Mouse (Mus musculus) embryonic facial prominence, embryonic 10.5 days (tissue): Measurements from ENCODE around the gene Ifitm2. TPM values are rescaled to one million over a fixed set of nuclear protein-coding genes. Genes with fewer than 3 reads are reported as not detected.
A peak's percentile ranks its signal among the peaks of the same experiment; 100 is the strongest.

ENCODE experiments used
- DNase-seq: peaks from one replicate; pipeline ENCODE4 v3.0.0-alpha.2; 2017; ENCODE audit warnings: low spot score
- H3K27ac ChIP-seq: fragments of 300-500 bp; sonication (generic); replicated peaks from 2 replicates; pipeline ENCODE4 v1.5.1; 2016; ENCODE audit warnings: mild to moderate bottlenecking
- H3K27me3 ChIP-seq: fragments of 300-500 bp; sonication (generic); replicated peaks from 2 replicates; pipeline ENCODE4 v1.6.1; 2016; ENCODE audit warnings: low read depth, mild to moderate bottlenecking; ENCODE audit not compliant: poor library complexity, severe bottlenecking
- H3K36me3 ChIP-seq: fragments of 300-500 bp; sonication (generic); replicated peaks from 2 replicates; pipeline ENCODE4 v1.6.1; 2016; ENCODE audit warnings: mild to moderate bottlenecking, moderate library complexity
- H3K4me1 ChIP-seq: fragments of 300-500 bp; sonication (generic); 2 replicates; pipeline ENCODE4 v1.6.1; 2016
- H3K4me3 ChIP-seq: fragments of 300-500 bp; sonication (generic); 2 replicates; pipeline ENCODE4 v1.5.1; 2016; ENCODE audit warnings: mild to moderate bottlenecking, moderate library complexity
- H3K9me3 ChIP-seq: fragments of 300-500 bp; sonication (generic); 2 replicates; pipeline ENCODE4 v1.6.1; 2016; ENCODE audit warnings: mild to moderate bottlenecking
- WGBS: fragments of 180-500 bp; shearing (Covaris S2); methylation state at CpG from one replicate; pipeline ENCODE4 v1.1.7; 2016; 5-methylcytosine and 5-hydroxymethylcytosine counted together
- polyA plus RNA-seq: library from polyadenylated mRNA; unstranded; fragments of >200 nt; fragmentation: Nextera tagmentation; extraction: Ambion mirVana; gene quantifications from 2 replicates; pipeline ENCODE4 v1.2.1, GENCODE M21; 2016

Ifitm2 gene
- polyA plus RNA-seq, 1 experiment from 2014 or later = 668 TPM

DNA sequence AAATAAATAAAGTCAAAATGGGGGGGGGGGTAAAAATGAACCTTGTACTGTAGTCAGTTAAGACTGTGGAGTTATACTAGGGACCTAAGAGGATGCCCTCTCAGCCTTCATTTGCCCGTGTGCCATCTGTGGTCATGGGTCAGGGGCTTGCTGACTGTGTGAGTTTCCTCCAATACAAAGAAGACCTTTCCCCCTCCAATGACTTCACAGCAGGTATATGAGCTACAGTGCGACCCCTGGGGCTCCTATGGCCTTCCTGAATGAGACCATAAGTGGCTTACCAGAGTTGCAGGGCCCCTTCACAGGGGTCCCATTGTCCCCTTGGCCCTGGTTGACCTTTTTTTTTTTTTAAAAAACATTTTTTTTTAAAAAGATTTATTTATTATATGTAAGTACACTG, 5.6 kb upstream of the Ifitm2 start:
- WGBS = 45% methylated on average over 2 of the region's 2 CpGs
- DNase-seq = no peak
- Histone ChIP-seq H3K4me1 (peaks cover 16% of the 10 kb centered on the region), H3K4me3 (no peak overlapping the region), H3K27me3 (peaks cover 6% of the 10 kb centered on the region; the same call in 1 of the 2 replicates), H3K27ac (no peak overlapping the region), H3K36me3 (no peaks in the 10 kb centered on the region), H3K9me3 (no peaks in the 10 kb centered on the region)

DNA sequence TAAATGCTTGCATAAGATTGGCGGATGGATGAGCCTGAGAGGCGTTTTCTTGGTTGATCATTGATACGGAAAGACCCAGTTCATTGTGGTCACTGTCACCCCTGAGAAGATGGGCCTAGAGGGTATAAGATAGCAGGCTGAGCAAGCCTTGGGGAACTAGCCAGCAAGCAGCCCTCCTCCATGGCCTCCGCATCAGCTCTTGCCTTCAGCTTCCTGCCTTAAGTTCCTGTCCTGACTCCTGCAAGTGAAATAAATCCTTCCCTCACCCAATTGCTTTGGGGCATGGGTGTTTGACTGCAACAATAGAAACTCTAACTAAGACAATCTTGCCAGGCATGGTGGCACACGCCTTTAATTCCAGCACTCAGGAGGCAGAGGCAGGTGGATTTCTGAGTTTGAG, 4.2 kb upstream of the Ifitm2 start:
- peaks cover 6% of the 10 kb centered on the region; the same call in 1 of the 2 replicates for H3K27me3 ChIP-seq
- peaks cover 30% of the 10 kb centered on the region for H3K4me1 ChIP-seq
- no peak for DNase-seq
- 64% methylated on average over 5 of the region's 5 CpGs for WGBS
- H3K9me3 ChIP-seq = no peaks in the 10 kb centered on the region
- no peak overlapping the region for H3K27ac ChIP-seq
- no peak overlapping the region for H3K4me3 ChIP-seq
- no peaks in the 10 kb centered on the region for H3K36me3 ChIP-seq

DNA sequence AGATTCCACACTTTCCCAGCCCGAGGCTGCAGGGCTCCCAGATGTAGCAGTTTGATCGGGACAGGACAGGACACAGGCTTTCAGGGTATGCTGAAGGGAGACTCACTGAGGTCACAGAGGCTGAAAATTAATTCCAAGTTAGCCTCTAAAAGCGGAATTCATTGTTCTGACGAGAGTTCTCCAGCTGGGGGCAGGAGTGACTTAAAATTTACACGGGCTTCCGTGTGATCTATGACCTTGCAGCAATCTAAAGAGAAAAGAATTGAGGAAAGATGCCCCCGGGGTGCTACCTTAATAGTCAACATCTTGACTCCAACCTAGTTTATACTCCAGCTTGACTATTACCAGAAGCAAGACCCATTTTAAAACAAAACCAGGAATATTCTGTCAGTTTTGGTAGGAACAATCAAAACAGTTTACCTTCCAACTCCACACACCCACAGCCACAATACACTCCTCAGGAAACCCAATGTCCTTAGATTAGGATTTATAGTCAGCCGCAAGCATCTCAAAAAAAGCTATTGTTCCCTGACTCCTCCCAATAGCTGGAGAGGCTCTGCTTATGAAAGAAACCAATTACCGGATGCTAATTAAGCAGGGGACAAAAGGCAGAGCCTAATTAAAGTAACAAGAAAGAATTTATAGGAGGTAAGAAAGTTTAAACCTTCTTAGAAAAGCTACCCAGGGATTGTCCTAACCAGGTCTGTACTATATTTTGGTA, 3.6 kb upstream of the Ifitm2 start:
- no peak overlapping the region for H3K27ac ChIP-seq
- peak; percentile 44 for DNase-seq
- 6% methylated on average over 9 of the region's 9 CpGs for WGBS
- H3K9me3 ChIP-seq = no peaks in the 10 kb centered on the region
- H3K36me3 ChIP-seq = no peaks in the 10 kb centered on the region
- peaks cover 37% of the 10 kb centered on the region for H3K4me1 ChIP-seq
- no peak overlapping the region for H3K4me3 ChIP-seq
- H3K27me3 ChIP-seq = peaks cover 6% of the 10 kb centered on the region; the same call in 1 of the 2 replicates

DNA sequence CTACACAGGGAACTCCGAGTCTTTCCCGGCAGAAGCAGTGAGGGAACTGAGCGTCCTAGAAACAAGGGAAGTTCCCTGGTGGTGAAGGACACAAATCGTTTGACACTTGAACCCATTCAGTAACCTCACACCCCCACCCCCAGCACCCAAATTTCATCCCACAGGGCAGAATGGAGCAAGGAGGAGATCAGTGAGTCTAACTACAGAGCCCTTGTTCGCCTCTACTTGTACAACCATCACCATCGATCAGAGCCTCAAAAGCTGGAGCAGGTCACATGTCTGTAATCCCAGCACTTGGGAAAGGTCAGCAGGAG, 726 bp upstream of the Ifitm2 start:
- H3K4me1 ChIP-seq = peaks cover 65% of the 10 kb centered on the region
- peak overlapping the region; percentile 86 for H3K27ac ChIP-seq
- peaks cover 13% of the 10 kb centered on the region for H3K36me3 ChIP-seq
- 46% methylated on average over 6 of the region's 6 CpGs for WGBS
- no peak for DNase-seq
- peaks cover 6% of the 10 kb centered on the region; the same call in 1 of the 2 replicates for H3K27me3 ChIP-seq
- H3K4me3 ChIP-seq = peak overlapping the region; percentile 71
- no peaks in the 10 kb centered on the region for H3K9me3 ChIP-seq

DNA sequence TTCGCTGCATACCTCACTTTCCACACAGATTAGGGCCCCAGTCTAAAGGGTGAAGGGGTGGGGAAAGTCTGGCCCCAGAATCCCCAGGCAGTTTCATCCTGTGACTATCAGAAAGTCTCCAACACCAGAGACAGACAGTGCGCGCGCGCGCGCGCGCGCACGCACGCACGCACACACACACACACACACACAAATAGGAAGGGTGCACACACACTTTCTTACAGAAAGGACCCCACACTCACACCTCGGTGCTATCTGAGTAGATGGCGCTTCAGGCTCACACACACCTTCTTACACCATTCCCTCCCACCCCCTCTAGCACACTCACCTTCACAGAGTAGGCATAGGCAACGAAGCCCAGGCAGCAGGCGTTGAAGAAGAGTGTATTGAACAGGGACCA, 445 bp downstream of the Ifitm2 start:
- WGBS = 10% methylated on average over 17 of the region's 17 CpGs
- Histone ChIP-seq H3K4me3 (peak overlapping the region; percentile 71), H3K4me1 (peaks cover 77% of the 10 kb centered on the region), H3K27me3 (peaks cover 6% of the 10 kb centered on the region; the same call in 1 of the 2 replicates), H3K9me3 (no peaks in the 10 kb centered on the region), H3K36me3 (peaks cover 17% of the 10 kb centered on the region), H3K27ac (peak overlapping the region; percentile 86)
- peak; percentile 61 for DNase-seq

DNA sequence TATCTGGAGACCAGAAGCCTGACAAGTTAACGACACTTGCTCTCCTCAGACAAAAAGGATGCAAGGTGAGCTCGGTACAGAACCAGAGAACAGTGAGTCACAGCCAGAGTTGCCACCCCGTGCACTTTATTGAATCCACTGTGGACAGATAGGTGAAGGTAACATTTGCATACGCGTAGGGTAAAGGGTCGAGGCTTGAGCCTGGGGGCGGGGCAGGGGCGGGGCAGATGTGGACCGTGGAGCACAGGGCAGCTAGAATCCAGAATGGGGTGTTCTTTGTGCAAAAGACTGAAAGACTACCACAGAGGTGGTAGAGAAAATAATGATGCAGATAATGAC, 1.1 kb downstream of the Ifitm2 start:
- H3K27ac ChIP-seq = peak overlapping the region; percentile 86

DNA sequence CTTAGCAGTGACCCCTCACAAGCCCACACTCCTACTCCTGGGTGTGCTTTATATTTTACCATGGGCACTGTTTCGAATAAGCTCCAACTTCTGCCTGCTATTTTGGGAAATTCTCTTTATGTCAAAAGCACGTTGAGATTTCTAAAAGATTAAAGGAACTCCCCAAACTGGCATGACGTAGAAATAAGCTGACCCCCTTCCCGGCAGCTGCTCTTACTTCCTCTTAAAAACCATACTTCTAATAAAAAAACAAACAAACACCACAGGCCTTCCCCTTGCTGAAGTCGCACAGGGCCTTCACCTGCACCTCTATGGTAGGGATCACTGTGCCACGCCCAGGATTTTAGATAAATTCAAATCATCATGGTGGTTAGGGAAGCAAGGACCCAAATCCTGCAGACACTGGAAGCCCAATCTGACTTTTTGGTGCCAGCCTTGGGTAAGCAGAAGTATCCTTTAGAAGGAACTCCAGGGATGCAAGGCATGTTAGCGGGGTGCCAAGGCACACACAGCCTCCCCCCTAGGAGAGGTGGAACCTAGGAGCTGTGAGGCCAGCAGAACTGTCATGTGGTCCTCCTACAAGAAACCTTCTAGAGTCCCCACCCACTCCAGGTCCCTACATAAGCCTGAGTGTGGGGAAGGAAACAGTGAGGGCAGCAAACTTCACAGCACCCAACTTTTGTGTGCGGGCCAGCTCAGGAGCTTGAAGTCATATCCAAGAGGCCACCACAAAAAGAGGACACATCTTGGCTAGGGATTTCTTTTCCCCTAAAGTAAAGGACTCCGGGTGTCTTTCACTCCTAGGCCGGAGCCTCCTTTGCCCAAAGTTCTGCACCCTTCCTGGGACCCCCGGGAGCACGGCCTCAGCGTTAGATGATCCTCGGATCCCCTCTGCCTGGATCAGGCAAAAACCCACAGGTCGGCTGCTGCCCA, 1.7 kb downstream of the Ifitm2 start:
- WGBS = 68% methylated on average over 15 of the region's 15 CpGs
- Histone ChIP-seq H3K36me3 (peaks cover 30% of the 10 kb centered on the region), H3K27ac (peak overlapping the region; percentile 86), H3K27me3 (peaks cover 6% of the 10 kb centered on the region; the same call in 1 of the 2 replicates), H3K4me3 (peak overlapping the region; percentile 71), H3K4me1 (peaks cover 76% of the 10 kb centered on the region), H3K9me3 (no peaks in the 10 kb centered on the region)
- DNase-seq = no peak

More for the DNA sequence above, 1.1 kb downstream of the Ifitm2 start:
- DNase-seq = peak; percentile 45
- WGBS = 13% methylated on average over 9 of the region's 9 CpGs
- H3K27me3 ChIP-seq = peaks cover 6% of the 10 kb centered on the region; the same call in 1 of the 2 replicates
- no peaks in the 10 kb centered on the region for H3K9me3 ChIP-seq
- peaks cover 82% of the 10 kb centered on the region for H3K4me1 ChIP-seq
- H3K36me3 ChIP-seq = peaks cover 24% of the 10 kb centered on the region
- H3K4me3 ChIP-seq = peak overlapping the region; percentile 71

DNA sequence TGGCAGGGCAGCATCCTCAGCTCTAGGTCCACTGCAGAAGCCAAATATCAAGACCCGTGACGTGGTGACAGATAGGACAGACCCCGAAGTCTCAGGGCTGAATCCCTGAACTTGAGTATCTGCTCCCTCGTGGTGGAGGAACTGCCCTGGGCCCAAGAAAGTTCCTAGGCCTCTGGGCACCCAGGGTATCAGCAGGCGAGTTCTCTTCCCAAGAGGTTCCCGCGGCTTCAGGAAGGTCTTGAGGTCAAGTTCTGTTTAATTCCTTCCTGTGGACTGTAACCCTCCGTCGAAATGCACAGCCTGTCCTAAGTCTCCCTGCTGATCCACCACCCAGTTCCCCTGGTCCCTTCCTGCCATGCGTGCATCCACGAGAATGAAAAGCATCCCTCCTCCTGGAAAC, 2.7 kb downstream of the Ifitm2 start:
- H3K27ac ChIP-seq = no peak overlapping the region; the same call in 1 of the 2 replicates
- peaks cover 39% of the 10 kb centered on the region for H3K36me3 ChIP-seq
- H3K4me3 ChIP-seq = no peak overlapping the region; the same call in 1 of the 2 replicates
- peaks cover 6% of the 10 kb centered on the region; the same call in 1 of the 2 replicates for H3K27me3 ChIP-seq
- no peak for DNase-seq
- 83% methylated on average over 11 of the region's 11 CpGs for WGBS
- H3K9me3 ChIP-seq = no peaks in the 10 kb centered on the region
- peaks cover 72% of the 10 kb centered on the region for H3K4me1 ChIP-seq

DNA sequence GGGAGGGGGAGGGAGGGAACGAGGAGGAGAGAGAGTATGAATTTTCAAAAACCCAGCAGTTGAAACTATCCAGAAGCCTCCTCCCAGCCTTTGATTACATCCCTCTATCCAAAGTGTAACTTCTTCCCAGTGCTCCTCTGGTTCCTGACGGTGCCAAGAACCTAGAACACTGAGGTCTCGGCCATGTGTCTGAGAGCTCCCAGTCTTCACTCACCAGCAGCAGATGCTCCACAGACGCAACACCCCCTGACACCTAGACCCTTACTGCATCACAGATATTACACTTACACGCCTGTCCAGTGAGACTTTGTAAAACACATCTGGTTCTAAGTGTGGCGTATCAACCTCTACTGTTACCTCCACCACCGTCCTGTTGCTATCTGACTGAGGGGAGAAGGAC, 3.3 kb downstream of the Ifitm2 start:
- H3K9me3 ChIP-seq = no peaks in the 10 kb centered on the region
- 82% methylated on average over 7 of the region's 7 CpGs for WGBS
- H3K36me3 ChIP-seq = peaks cover 46% of the 10 kb centered on the region
- no peak for DNase-seq
- H3K27ac ChIP-seq = no peak overlapping the region; the same call in 1 of the 2 replicates
- H3K4me1 ChIP-seq = peaks cover 72% of the 10 kb centered on the region
- H3K4me3 ChIP-seq = no peak overlapping the region
- peaks cover 3% of the 10 kb centered on the region; the same call in 1 of the 2 replicates for H3K27me3 ChIP-seq

DNA sequence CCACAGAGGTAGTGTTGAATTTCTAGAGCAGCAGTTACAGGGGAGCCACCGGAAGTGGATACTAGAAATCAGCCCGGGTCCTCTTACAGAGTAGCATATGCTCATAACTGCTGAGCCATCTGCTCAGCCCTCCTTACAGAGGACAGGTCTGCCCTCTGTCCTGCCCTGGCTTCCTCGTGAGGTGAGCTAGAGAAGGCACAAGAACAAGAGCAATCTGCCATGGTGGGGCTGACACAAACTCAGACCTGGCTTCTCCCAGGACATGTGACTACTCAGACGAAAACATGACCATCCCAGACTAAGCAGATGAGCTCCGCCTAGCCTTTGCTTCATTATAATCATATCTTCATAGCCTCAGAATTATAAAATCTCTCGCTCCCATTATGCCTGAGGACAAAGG, 4.0 kb downstream of the Ifitm2 start:
- Histone ChIP-seq H3K4me1 (peaks cover 70% of the 10 kb centered on the region), H3K9me3 (no peaks in the 10 kb centered on the region)
- WGBS = 76% methylated on average over 6 of the region's 6 CpGs

DNA sequence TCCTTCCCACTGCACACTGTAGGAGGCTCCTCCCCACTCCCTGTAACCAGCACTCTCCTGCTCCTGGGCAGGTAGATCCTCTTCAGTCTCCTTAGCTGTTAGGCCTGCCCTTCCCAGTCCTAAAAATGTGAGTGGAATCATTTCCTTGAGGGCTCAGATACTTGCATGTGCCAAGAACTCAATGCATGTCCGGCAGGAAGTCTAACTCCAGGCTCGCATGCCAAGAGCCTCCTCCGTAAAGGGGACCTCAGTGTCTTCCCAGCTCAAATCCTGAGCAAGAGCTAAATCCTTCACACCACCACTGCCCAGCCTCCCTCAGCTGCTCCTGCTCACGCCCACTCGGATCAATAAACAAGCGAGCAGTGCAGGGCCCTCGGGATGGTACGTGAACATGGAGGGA, 4.7 kb downstream of the Ifitm2 start:
- H3K4me1 ChIP-seq = peaks cover 62% of the 10 kb centered on the region
- peak overlapping the region; percentile 35 for H3K27ac ChIP-seq
- H3K27me3 ChIP-seq = no peaks in the 10 kb centered on the region
- WGBS = 44% methylated on average over 8 of the region's 8 CpGs
- DNase-seq = no peak
- no peak overlapping the region for H3K4me3 ChIP-seq
- no peaks in the 10 kb centered on the region for H3K9me3 ChIP-seq
- peaks cover 60% of the 10 kb centered on the region for H3K36me3 ChIP-seq

More for the DNA sequence above, 4.0 kb downstream of the Ifitm2 start:
- no peaks in the 10 kb centered on the region for H3K27me3 ChIP-seq
- peaks cover 53% of the 10 kb centered on the region for H3K36me3 ChIP-seq
- no peak overlapping the region for H3K27ac ChIP-seq
- no peak for DNase-seq
- H3K4me3 ChIP-seq = no peak overlapping the region

DNA sequence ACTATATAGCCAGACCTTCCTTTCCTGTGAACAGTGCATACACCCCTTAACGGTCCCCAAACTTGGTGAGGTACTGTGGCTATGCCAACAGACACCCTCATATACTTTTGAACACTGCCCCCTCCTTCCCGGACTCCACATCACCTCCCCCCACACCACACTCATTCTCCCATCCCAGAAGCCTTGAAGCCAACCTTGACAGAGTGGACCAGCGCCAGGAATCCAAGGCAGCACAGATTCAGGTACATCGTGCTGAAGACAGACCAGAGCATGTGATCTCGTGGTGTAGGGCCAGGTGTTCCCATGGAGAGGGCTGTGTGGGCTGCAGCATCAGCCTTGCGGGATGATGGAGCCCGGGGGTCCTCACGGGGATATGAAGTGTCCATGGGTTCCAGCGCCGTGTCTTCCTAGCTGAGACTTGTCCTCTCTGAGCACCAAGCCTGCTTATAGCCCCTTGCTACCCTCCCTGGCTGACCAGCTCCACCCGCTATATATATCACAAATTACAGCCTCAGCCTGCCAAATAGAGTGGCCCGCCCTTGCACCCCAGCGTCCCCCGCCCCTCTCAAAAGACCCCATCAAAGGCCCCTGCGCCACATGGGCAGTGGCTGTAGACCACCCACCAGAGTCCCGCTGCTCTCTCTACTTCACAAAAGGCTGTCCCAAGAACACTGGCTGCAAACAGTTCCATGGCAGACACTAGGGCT, 5.8 kb downstream of the Ifitm2 start, which contains the start of gene Ifitm5:
Gene Ifitm5 (minus strand): TSS at position 468 of the 707 bp plus-strand sequence.
- WGBS = 90% methylated on average over 16 of the region's 16 CpGs
- no peaks in the 10 kb centered on the region for H3K27me3 ChIP-seq
- H3K36me3 ChIP-seq = peaks cover 71% of the 10 kb centered on the region
- no peak for DNase-seq
- H3K9me3 ChIP-seq = no peaks in the 10 kb centered on the region
- no peak within 1 kb of the TSS for H3K4me3 ChIP-seq
- peaks cover 52% of the 10 kb centered on the region for H3K4me1 ChIP-seq
- H3K27ac ChIP-seq = peak within 1 kb of the TSS; percentile 51
